Mouse (Mus musculus): ENCODE results near the gene Pax7. TPM values are rescaled to one million over a fixed set of nuclear protein-coding genes. Genes with fewer than 3 reads are reported as not detected.

Gene Pax7
- polyA plus RNA-seq, 1 experiment from 2014 or later, result not detected

DNA sequence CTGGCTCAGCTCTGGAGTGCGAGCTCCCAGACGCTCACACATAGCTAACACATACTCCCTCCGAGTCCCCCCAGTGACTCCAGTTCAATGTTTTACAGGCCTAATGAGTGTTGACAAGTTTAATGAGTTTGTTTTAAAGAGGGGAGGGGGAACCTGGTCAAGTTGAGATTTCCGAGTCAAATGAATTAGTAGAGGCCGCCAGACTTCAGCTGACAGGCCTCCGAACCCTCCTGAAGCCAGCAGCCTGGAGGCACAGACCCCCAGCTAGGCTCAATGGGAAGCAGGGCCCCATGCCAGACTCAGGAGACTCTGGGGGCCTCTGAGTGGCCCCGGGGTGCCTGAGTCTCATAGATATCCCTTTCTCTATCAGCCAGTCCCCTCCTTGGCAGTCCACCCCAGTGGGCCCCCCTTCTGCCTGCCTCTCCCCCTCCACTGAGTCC is 23.9 kb downstream of the Pax7 start:
- ATAC-seq (replicated peaks; ENCODE audit: insufficient number of reproducible peaks, insufficient read depth, low FRiP score, low read depth), result no peak
- H3K27me3 ChIP-seq, result peaks cover 94% of the 10 kb centered on the region
- 19% methylated on average over 7 of the region's 7 CpGs for WGBS
- peaks cover 11% of the 10 kb centered on the region for H3K4me1 ChIP-seq (replicated peaks)
- H3K9ac ChIP-seq, result no peak overlapping the region
- no peaks in the 10 kb centered on the region for H3K36me3 ChIP-seq
- H3K27ac ChIP-seq, result no peak overlapping the region
- H3K4me2 ChIP-seq, result no peak overlapping the region
- H3K4me3 ChIP-seq, result no peak overlapping the region
- H3K9me3 ChIP-seq (replicated peaks), result no peaks in the 10 kb centered on the region

DNA sequence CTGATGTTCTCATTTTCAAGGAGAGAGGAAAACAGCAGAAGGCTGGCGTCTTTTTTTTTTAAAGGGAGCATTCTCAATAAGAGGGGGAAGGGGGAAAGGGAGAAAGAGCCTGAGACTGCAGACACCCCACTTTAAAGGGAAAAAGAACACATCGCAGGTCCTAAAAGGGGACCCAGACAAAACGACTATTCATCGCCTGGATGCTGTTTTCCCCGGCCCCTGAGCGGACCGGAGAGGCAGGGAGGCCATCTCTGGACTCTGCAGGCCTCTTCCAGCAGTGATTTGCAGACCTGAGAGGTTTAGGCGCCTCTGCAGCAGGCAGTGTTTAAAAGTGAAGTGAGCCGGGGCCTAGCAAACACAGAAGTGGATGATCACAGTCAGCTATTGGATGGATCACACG is 25.5 kb downstream of the Pax7 start:
- no peak for ATAC-seq (replicated peaks; ENCODE audit: insufficient number of reproducible peaks, insufficient read depth, low FRiP score, low read depth)
- no peak overlapping the region for H3K4me2 ChIP-seq
- H3K9ac ChIP-seq, result no peak overlapping the region
- H3K4me3 ChIP-seq, result no peak overlapping the region
- peaks cover 11% of the 10 kb centered on the region for H3K4me1 ChIP-seq (replicated peaks)
- no peaks in the 10 kb centered on the region for H3K9me3 ChIP-seq (replicated peaks)
- WGBS, result 35% methylated on average over 10 of the region's 10 CpGs
- H3K27me3 ChIP-seq, result peaks cover 93% of the 10 kb centered on the region
- no peak overlapping the region for H3K27ac ChIP-seq
- H3K36me3 ChIP-seq, result no peaks in the 10 kb centered on the region

DNA sequence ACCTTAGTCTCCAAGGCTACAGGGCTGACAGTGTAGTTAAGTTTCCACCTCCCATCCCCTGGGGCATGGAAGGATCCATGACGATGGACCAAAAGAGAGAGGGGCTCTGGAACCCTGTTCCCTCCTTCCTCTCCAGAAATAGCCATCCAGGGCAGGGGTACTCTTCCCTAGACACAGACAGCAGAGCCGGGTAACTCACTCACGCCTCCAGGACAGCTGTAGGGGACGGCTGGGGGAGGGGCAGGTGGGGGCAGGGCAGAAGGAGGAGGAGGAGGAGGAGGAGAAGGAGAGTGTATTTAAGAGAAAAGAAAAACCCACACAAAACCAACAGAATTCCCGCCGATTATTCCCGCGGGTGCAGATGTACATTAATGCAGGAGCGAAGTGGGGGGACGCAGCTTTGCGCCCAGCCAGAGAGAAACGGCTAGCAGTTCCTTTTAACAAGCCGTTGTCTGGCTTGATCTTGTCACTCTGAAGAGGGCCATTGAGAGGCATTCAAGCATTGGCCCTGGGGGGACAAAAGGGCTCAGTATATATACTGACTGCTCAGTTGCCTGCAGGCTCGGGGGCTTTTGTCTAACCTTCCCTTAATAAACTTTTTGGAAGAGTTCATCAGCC is 26.0 kb downstream of the Pax7 start:
- no peak for ATAC-seq (replicated peaks; ENCODE audit: insufficient number of reproducible peaks, insufficient read depth, low FRiP score, low read depth)
- no peak overlapping the region for H3K4me3 ChIP-seq
- no peak overlapping the region for H3K27ac ChIP-seq
- H3K9ac ChIP-seq, result no peak overlapping the region
- H3K9me3 ChIP-seq (replicated peaks), result no peaks in the 10 kb centered on the region
- no peak overlapping the region for H3K4me2 ChIP-seq
- WGBS, result 15% methylated on average over 14 of the region's 14 CpGs
- peaks cover 93% of the 10 kb centered on the region for H3K27me3 ChIP-seq
- H3K4me1 ChIP-seq (replicated peaks), result peaks cover 11% of the 10 kb centered on the region
- no peaks in the 10 kb centered on the region for H3K36me3 ChIP-seq

DNA sequence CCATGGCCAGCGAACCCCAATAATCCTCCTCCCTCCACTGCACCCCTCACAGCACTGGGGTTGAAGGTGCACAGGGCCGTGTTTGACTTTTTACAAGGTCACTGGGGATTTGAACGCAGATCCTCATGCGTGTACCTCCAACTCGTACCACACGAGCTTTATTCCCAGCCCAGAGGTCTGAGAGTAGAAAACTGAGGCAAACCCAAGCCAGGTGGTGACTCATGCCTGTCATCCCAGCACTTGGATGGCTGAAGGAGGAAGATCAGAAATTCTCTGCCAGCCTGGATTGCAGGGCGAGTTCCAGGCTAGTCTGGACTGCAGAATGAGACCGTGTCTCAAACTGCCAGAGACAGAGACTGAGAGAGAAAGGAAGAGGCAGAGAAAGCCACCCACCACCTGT is 28.4 kb downstream of the Pax7 start:
- peaks cover 94% of the 10 kb centered on the region for H3K27me3 ChIP-seq
- 68% methylated on average over 8 of the region's 8 CpGs for WGBS
- no peaks in the 10 kb centered on the region for H3K36me3 ChIP-seq
- H3K9ac ChIP-seq, result no peak overlapping the region
- no peak overlapping the region for H3K4me3 ChIP-seq
- no peaks in the 10 kb centered on the region for H3K9me3 ChIP-seq (replicated peaks)
- ATAC-seq (replicated peaks; ENCODE audit: insufficient number of reproducible peaks, insufficient read depth, low FRiP score, low read depth), result no peak
- H3K4me2 ChIP-seq, result no peak overlapping the region
- peaks cover 4% of the 10 kb centered on the region for H3K4me1 ChIP-seq (replicated peaks)
- no peak overlapping the region for H3K27ac ChIP-seq

DNA sequence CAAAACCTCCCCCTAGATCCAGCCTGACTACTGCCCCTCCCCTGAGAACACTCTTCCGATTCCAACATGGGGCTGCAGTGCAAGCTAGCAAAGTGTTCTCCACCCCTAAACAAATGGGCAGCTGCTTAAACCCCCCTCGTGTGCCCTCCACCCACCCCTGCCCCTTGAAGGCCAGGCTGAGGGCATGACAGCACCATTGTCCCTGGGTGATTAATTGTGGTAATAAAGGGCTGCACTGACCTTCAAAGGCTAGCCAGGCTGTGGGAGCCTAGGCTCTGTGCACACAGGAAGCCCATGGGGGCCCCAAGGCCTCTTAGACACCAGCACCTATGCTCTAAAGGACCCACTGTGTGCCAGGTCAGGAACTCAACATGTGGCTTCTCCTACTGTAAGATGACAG is 29.3 kb downstream of the Pax7 start:
- H3K27me3 ChIP-seq, result peaks cover 91% of the 10 kb centered on the region
- no peak overlapping the region for H3K4me3 ChIP-seq

DNA sequence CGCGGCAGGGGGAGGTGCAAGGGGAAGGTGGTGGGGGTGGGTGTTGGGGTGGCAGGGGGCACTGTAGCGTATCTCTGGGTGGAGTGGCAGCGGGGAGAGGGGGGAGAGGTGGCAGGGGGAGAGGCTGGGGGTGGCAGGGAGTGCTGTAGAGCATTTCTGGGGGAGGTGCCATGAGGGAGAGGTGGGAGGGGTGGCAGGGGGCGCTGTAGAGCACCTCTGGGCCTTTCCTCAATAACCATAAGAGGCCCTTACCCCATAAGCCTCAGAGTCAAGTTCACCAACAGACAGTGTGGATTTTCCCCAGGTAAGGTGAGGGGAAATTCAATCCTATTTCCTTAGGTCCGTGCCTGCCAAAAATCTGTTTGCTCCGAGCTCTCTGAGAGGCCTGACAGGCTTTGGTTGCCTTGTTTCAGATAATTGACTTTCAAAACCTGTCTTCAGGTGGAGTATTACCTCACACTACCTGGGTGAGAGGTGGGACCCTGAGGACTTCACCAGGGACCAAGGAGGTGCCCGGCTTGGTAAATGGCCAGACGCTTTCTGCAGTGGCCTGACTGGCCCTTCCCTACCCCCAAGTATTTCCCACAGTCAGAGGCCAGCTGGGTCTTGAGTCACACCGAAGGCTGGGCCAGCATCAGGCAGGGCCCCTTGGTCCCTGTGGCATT is 33.8 kb downstream of the Pax7 start:
- Histone ChIP-seq H3K36me3 (no peaks in the 10 kb centered on the region), H3K27me3 (peaks cover 94% of the 10 kb centered on the region), H3K4me3 (no peak overlapping the region), H3K27ac (no peak overlapping the region), H3K4me2 (no peak overlapping the region), H3K4me1 (replicated peaks) (no peaks in the 10 kb centered on the region), H3K9me3 (replicated peaks) (no peaks in the 10 kb centered on the region), H3K9ac (no peak overlapping the region)
- 60% methylated on average over 10 of the region's 10 CpGs for WGBS
- no peak for ATAC-seq (replicated peaks; ENCODE audit: insufficient number of reproducible peaks, insufficient read depth, low FRiP score, low read depth)

More for the DNA sequence above, 29.3 kb downstream of the Pax7 start:
- H3K9me3 ChIP-seq (replicated peaks), result no peaks in the 10 kb centered on the region
- 50% methylated on average over 2 of the region's 2 CpGs for WGBS
- no peak for ATAC-seq (replicated peaks; ENCODE audit: insufficient number of reproducible peaks, insufficient read depth, low FRiP score, low read depth)
- H3K4me1 ChIP-seq (replicated peaks), result no peaks in the 10 kb centered on the region
- H3K4me2 ChIP-seq, result no peak overlapping the region
- no peak overlapping the region for H3K27ac ChIP-seq
- H3K9ac ChIP-seq, result no peak overlapping the region
- no peaks in the 10 kb centered on the region for H3K36me3 ChIP-seq

DNA sequence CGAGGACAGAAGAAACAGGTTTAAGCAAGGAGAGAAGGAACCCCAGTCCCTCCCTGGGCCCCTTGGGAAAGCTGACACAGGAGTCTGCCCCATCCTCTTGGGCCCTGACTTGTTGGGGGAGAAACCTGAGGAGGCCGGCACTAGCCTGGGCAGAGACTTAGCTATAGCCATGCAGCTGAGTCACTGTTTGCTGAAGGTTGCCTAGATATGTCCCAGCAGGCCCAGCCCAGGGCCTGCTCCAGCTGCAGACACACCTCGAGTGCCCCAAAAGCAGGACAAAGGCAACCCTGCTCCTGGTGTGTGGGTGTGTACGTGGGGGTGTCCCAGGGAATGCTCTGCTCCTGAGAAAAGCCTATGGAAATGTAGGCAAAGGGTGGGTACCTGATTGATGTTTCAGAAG is 36.0 kb downstream of the Pax7 start:
- peaks cover 89% of the 10 kb centered on the region for H3K27me3 ChIP-seq
- no peak for ATAC-seq (replicated peaks; ENCODE audit: insufficient number of reproducible peaks, insufficient read depth, low FRiP score, low read depth)
- no peaks in the 10 kb centered on the region for H3K36me3 ChIP-seq
- H3K4me2 ChIP-seq, result no peak overlapping the region
- H3K4me1 ChIP-seq (replicated peaks), result no peaks in the 10 kb centered on the region
- H3K27ac ChIP-seq, result no peak overlapping the region
- no peak overlapping the region for H3K9ac ChIP-seq
- no peaks in the 10 kb centered on the region for H3K9me3 ChIP-seq (replicated peaks)
- H3K4me3 ChIP-seq, result no peak overlapping the region
- 27% methylated on average over 4 of the region's 4 CpGs for WGBS

DNA sequence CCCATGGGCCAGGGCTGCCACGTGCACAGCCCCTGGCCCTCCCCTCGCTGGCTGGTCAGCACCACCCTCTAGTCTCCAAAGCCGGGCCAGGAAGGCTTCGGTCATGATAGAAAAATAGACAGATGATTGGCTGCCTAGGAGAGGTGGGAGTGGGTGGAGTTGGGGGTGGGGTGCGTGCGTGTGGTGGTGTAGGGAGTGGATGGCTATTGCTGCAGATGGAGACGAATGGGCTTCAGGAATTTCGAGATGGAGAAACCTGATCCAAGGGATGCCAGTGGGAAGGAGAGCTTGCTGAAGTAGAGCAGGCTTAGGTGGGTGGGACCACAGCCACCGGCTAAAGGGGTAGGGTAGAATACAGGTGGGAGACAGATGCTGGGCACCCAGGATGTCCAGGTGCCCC is 37.2 kb downstream of the Pax7 start:
- no peaks in the 10 kb centered on the region for H3K9me3 ChIP-seq (replicated peaks)
- H3K36me3 ChIP-seq, result no peaks in the 10 kb centered on the region
- no peak overlapping the region for H3K4me3 ChIP-seq
- ATAC-seq (replicated peaks; ENCODE audit: insufficient number of reproducible peaks, insufficient read depth, low FRiP score, low read depth), result no peak
- peaks cover 89% of the 10 kb centered on the region for H3K27me3 ChIP-seq
- WGBS, result 19% methylated on average over 9 of the region's 9 CpGs
- no peaks in the 10 kb centered on the region for H3K4me1 ChIP-seq (replicated peaks)
- no peak overlapping the region for H3K9ac ChIP-seq
- H3K27ac ChIP-seq, result no peak overlapping the region
- H3K4me2 ChIP-seq, result no peak overlapping the region

DNA sequence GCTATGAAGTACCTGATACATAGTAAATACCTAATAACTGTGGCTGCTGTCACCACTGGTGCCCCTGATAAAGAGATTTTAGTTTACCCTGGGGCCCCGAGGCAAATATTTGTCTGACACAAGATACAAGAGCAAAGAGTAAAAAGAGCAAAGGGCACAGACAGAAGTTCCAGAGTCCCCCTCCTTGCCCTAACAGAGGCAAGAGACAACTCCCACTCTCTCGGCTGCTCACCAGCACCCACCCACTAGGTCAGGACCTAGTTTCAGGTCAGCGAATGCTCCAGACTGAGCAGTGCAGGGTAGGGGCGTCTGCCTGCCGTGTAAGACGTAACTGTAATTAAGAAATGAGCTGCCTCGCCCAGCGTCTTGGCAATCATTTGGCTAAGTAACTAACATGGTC is 42.2 kb downstream of the Pax7 start:
- Histone ChIP-seq H3K9ac (no peak overlapping the region), H3K4me3 (no peak overlapping the region), H3K4me2 (no peak overlapping the region), H3K9me3 (replicated peaks) (no peaks in the 10 kb centered on the region), H3K4me1 (replicated peaks) (no peaks in the 10 kb centered on the region), H3K36me3 (no peaks in the 10 kb centered on the region), H3K27ac (no peak overlapping the region), H3K27me3 (peaks cover 87% of the 10 kb centered on the region)
- WGBS, result 55% methylated on average over 8 of the region's 8 CpGs
- ATAC-seq (replicated peaks; ENCODE audit: insufficient number of reproducible peaks, insufficient read depth, low FRiP score, low read depth), result no peak

DNA sequence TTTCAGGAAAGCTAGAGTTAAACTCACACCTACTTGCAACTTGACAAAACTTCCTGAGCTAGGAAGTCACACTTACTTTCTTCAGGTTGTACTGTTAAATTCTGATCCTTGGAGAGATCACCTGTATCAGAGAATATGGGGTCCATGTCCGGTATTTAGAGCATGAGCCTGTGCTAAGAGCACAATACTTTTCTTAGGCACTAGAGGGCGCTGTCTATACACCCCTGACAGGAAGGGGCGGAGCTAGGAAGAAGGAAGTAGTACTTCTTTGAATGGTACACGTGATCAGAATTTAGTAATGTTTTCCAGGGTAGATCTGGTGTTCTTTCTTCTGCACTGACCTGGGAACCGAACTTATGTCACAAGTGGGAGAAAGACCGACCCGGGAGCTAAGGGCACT is 43.6 kb downstream of the Pax7 start:
- Histone ChIP-seq H3K4me2 (no peak overlapping the region), H3K4me1 (replicated peaks) (no peaks in the 10 kb centered on the region), H3K27ac (no peak overlapping the region), H3K36me3 (no peaks in the 10 kb centered on the region), H3K27me3 (peaks cover 84% of the 10 kb centered on the region), H3K9ac (no peak overlapping the region), H3K4me3 (no peak overlapping the region), H3K9me3 (replicated peaks) (no peaks in the 10 kb centered on the region)
- WGBS, result 71% methylated on average over 7 of the region's 7 CpGs
- no peak for ATAC-seq (replicated peaks; ENCODE audit: insufficient number of reproducible peaks, insufficient read depth, low FRiP score, low read depth)

DNA sequence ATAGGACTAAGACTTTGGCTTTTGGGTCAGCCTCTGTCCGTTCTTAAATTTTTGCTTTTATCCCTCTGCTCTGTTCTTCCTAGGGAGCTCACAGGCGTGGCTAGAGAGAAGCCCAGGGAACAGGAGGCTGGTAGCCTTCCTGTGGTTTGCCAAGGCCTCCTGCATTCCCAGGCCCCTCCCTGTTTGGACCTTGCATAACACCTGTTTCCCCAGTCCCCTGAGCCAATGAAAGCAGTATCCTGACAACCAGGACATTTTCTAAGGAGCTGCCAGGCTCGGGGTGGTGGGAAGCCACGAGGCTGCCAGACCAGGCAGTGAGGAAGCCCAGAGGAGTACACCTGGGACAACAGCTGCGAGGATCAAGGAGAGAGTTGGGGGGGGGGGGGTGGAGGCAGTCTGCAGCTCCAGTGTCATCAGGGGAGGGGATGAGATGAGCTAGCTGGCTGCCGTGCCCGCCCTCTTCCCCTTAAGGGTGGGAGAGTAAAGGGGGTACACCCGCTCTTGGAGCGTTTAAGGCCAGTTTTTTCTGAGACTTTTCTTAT is 50.3 kb downstream of the Pax7 start:
- Histone ChIP-seq H3K9ac (no peak overlapping the region), H3K27ac (no peak overlapping the region), H3K4me2 (no peak overlapping the region), H3K4me1 (replicated peaks) (no peaks in the 10 kb centered on the region), H3K9me3 (replicated peaks) (no peaks in the 10 kb centered on the region), H3K27me3 (peaks cover 87% of the 10 kb centered on the region), H3K4me3 (no peak overlapping the region), H3K36me3 (no peaks in the 10 kb centered on the region)
- 43% methylated on average over 9 of the region's 9 CpGs for WGBS
- ATAC-seq (replicated peaks; ENCODE audit: insufficient number of reproducible peaks, insufficient read depth, low FRiP score, low read depth), result no peak

DNA sequence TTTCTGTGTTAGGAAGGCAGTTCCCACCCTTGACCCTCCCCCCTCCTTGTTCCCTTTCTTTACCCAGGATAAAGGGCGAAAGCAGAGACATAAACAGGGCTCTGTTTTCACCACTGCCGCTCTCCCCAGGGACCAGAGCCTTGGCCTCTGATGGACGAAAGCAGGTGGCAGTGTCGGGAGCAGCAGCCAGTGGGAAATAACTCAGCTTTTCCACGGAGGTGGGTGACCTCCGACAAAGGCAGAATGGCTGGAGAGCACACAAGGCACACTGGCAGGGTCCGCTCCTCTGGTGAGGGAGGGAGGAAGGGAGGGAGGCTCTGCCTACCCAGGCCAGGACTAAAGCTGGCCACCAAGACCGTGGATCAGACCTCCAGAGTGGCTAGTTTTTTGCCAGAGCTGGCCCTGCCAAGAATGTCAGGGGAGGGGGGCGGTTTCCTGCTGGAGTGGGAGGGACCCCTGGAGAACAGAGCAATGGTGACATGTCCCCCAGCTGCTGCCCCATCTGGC is 62.1 kb downstream of the Pax7 start:
- Histone ChIP-seq H3K4me1 (replicated peaks) (0 out of 2 replicates have a peak, but pooled peaks cover 2% of the 10 kb centered on the region), H3K27me3 (peaks cover 90% of the 10 kb centered on the region), H3K36me3 (no peaks in the 10 kb centered on the region), H3K9me3 (replicated peaks) (no peaks in the 10 kb centered on the region), H3K4me3 (no peak overlapping the region), H3K4me2 (no peak overlapping the region), H3K9ac (no peak overlapping the region), H3K27ac (no peak overlapping the region)
- no peak for ATAC-seq (replicated peaks; ENCODE audit: insufficient number of reproducible peaks, insufficient read depth, low FRiP score, low read depth)
- 15% methylated on average over 9 of the region's 9 CpGs for WGBS

All from heart, embryonic 15.5 days (tissue).